Mouse (Mus musculus) hindbrain, embryonic 13.5 days (tissue): ENCODE measurements around the gene Dscam. TPM values are rescaled to one million over a fixed set of nuclear protein-coding genes. Genes with fewer than 3 reads are reported as not detected.

Experiments
- ATAC-seq: fragments of 200-750 bp; cut with Nextera tagmentation; 2 replicates; pipeline ENCODE4 v1.8.0; 2017; ENCODE audit warnings: moderate TSS enrichment; ENCODE audit not compliant: low FRiP score
- H3K27ac ChIP-seq: fragments of 300-500 bp; sonication (generic); 2 replicates; pipeline ENCODE4 v1.5.1; 2015; ENCODE audit warnings: inconsistent platforms, mild to moderate bottlenecking, moderate library complexity
- H3K27me3 ChIP-seq: fragments of 300-500 bp; sonication (generic); 2 replicates; pipeline ENCODE4 v1.6.1; 2015; ENCODE audit warnings: mild to moderate bottlenecking, inconsistent platforms
- H3K36me3 ChIP-seq: fragments of 300-500 bp; sonication (generic); 2 replicates; pipeline ENCODE4 v1.6.1; 2015; ENCODE audit warnings: mild to moderate bottlenecking, inconsistent platforms
- H3K4me1 ChIP-seq: fragments of 300-500 bp; sonication (generic); replicated peaks from 2 replicates; pipeline ENCODE4 v1.6.1; 2015; ENCODE audit warnings: inconsistent platforms
- H3K4me2 ChIP-seq: fragments of 300-500 bp; sonication (generic); 2 replicates; pipeline ENCODE4 v1.6.1; 2015; ENCODE audit warnings: inconsistent platforms, mild to moderate bottlenecking, moderate library complexity
- H3K4me3 ChIP-seq: fragments of 300-500 bp; sonication (generic); 2 replicates; pipeline ENCODE4 v1.5.1; 2015; ENCODE audit warnings: mild to moderate bottlenecking, inconsistent platforms
- H3K9ac ChIP-seq: fragments of 300-500 bp; sonication (generic); 2 replicates; pipeline ENCODE4 v1.6.1; 2015; ENCODE audit warnings: mild to moderate bottlenecking, inconsistent platforms
- H3K9me3 ChIP-seq: fragments of 300-500 bp; sonication (generic); 2 replicates; pipeline ENCODE4 v1.6.1; 2016; ENCODE audit warnings: inconsistent platforms
- WGBS: fragments of 180-500 bp; shearing (Covaris S2); methylation state at CpG from one replicate; pipeline ENCODE4 v1.1.7; 2015; 5-methylcytosine and 5-hydroxymethylcytosine counted together
- polyA plus RNA-seq: library from polyadenylated mRNA; unstranded; fragments of >200 nt; fragmentation: Nextera tagmentation; extraction: Ambion mirVana; gene quantifications from 2 replicates; pipeline ENCODE4 v1.2.1, GENCODE M21; 2015

Dscam gene
- polyA plus RNA-seq, 1 experiment from 2014 or later = 7.7 TPM

GRCm38 (mm10) chr16:96740073-96741055, 430.2 kb downstream of the Dscam start:
- H3K27me3 ChIP-seq = no peaks in the 10 kb centered on the region
- 85% methylated on average over 7 of the region's 7 CpGs for WGBS
- no peak overlapping the region for H3K4me2 ChIP-seq
- no peaks in the 10 kb centered on the region for H3K9me3 ChIP-seq
- H3K36me3 ChIP-seq = no peaks in the 10 kb centered on the region
- ATAC-seq = no peak
- H3K4me1 ChIP-seq = no peaks in the 10 kb centered on the region
- H3K4me3 ChIP-seq = no peak overlapping the region
- no peak overlapping the region for H3K9ac ChIP-seq
- no peak overlapping the region for H3K27ac ChIP-seq

DNA sequence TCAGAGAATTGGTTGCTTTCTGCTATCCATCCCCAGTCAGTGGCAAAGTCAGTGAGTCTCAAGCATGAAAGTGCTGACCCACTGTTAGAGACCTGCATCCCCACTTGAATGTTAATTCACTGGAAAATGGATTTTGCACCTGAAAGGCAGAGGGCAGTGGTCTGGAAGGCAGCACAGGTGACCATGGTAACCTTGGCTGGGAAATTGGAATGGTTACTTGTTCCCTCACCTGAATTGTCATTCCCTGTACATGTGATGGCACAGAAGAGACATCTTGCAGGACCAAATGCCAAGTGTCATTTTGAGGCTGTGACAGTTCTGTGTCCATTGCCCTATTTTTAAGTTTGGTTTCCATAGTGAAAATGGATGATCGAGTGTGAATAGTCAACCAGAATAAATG, 434.1 kb downstream of the Dscam start:
- no peak overlapping the region for H3K9ac ChIP-seq
- no peaks in the 10 kb centered on the region for H3K36me3 ChIP-seq
- H3K9me3 ChIP-seq = no peaks in the 10 kb centered on the region
- H3K27ac ChIP-seq = no peak overlapping the region
- H3K4me1 ChIP-seq = no peaks in the 10 kb centered on the region
- H3K4me2 ChIP-seq = no peak overlapping the region
- WGBS = 81% methylated on average over 1 of the region's 1 CpGs
- ATAC-seq = no peak
- H3K27me3 ChIP-seq = no peaks in the 10 kb centered on the region
- H3K4me3 ChIP-seq = no peak overlapping the region

DNA sequence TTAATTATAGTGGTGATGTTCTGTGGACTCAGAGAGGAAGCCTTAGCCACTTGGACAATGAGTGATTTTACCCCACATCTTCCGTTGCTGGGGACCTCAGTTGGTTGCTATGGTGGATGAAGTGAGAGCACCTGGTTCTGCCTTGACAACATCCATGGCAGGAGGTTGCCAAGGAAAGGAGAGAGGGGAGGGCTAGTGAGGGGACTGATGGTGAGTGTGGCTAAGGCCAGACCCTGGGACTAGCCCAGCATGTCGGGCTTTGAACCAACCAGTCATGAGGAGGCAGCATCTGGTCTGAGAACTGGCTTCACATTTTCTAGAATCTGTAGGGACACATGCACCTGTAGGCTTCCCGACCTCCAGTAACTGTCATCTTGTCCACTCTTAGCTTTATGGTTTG, 439.7 kb downstream of the Dscam start:
- no peak for ATAC-seq
- no peak overlapping the region for H3K4me3 ChIP-seq
- 75% methylated on average over 3 of the region's 3 CpGs for WGBS
- no peaks in the 10 kb centered on the region for H3K9me3 ChIP-seq
- no peak overlapping the region for H3K27ac ChIP-seq
- H3K4me1 ChIP-seq = peaks cover 36% of the 10 kb centered on the region
- H3K9ac ChIP-seq = no peak overlapping the region
- H3K27me3 ChIP-seq = no peaks in the 10 kb centered on the region
- no peak overlapping the region for H3K4me2 ChIP-seq
- no peaks in the 10 kb centered on the region for H3K36me3 ChIP-seq

DNA sequence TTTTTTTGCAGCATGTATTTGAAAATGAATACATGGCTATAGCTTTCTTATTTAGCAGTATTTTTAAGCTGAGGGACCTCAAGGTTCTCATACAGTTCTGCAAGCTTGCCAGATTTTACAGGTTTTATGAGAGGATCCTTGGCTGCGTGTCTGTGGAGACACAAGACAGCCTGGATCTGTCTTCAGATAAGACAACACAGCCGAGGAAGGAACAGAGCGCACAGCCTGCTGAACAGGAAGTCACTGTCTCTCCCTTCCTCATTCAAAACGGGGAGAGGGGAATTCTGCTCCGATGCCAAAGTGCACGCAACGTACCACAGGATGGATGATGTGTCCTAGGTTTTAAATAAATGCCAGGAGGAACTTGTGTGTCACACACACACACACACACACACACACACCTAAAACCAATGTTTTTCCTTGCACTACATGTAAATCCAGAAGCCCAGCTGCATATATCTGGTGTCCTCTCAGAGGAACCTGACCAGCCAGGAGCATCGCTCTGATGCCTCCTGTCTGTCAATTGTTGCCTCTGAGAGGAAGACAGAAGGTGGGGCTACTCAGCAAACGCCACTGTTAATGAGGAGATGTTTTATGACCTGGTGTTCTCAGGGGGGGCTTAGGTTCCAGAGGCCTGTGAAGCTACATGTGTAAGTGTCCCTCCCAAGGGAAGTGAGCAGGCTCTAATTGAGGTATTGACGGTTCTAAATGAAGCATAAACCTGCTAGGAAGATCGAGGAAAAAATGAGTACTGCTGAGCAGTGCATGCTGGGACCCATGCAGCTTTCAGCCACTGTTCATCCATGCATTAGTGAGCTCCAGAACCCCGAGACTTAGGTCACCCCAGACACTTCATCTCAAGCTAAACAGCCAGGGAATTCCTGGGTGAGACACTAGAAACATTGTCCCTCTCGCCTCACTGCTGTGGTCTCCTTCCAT, 442.4 kb downstream of the Dscam start:
- no peaks in the 10 kb centered on the region for H3K9me3 ChIP-seq
- H3K4me1 ChIP-seq = peaks cover 51% of the 10 kb centered on the region
- 55% methylated on average over 13 of the region's 13 CpGs for WGBS
- H3K27ac ChIP-seq = peak overlapping the region; percentile 61
- H3K4me3 ChIP-seq = no peak overlapping the region
- H3K4me2 ChIP-seq = no peak overlapping the region
- no peaks in the 10 kb centered on the region for H3K36me3 ChIP-seq
- H3K27me3 ChIP-seq = no peaks in the 10 kb centered on the region
- ATAC-seq = no peak
- no peak overlapping the region for H3K9ac ChIP-seq

- Histone ChIP-seq H3K9ac (no peak overlapping the region), H3K27ac (peak overlapping the region; percentile 80), H3K36me3 (no peaks in the 10 kb centered on the region), H3K27me3 (no peaks in the 10 kb centered on the region), H3K4me3 (no peak overlapping the region), H3K9me3 (no peaks in the 10 kb centered on the region), H3K4me1 (peaks cover 58% of the 10 kb centered on the region), H3K4me2 (no peak overlapping the region)
- WGBS = 64% methylated on average over 8 of the region's 8 CpGs
- peak; percentile 72 for ATAC-seq
Measured at GRCm38 (mm10) chr16:96725071-96725724, 445.4 kb downstream of the Dscam start.

- 60% methylated on average over 5 of the region's 5 CpGs for WGBS
- Histone ChIP-seq H3K27ac (peak overlapping the region; percentile 80; the same call in 1 of the 2 replicates), H3K9me3 (no peaks in the 10 kb centered on the region), H3K4me2 (no peak overlapping the region), H3K4me1 (peaks cover 58% of the 10 kb centered on the region), H3K9ac (no peak overlapping the region), H3K27me3 (no peaks in the 10 kb centered on the region), H3K36me3 (no peaks in the 10 kb centered on the region), H3K4me3 (no peak overlapping the region)
- ATAC-seq = no peak
Measured at GRCm38 (mm10) chr16:96724591-96724990, 446.0 kb downstream of the Dscam start.

GRCm38 (mm10) chr16:96724123-96724522, 446.4 kb downstream of the Dscam start:
- no peaks in the 10 kb centered on the region for H3K9me3 ChIP-seq
- no peak overlapping the region for H3K4me3 ChIP-seq
- no peak overlapping the region for H3K4me2 ChIP-seq
- no peaks in the 10 kb centered on the region for H3K36me3 ChIP-seq
- H3K27me3 ChIP-seq = no peaks in the 10 kb centered on the region
- H3K27ac ChIP-seq = no peak overlapping the region
- WGBS = 74% methylated on average over 3 of the region's 3 CpGs
- peaks cover 55% of the 10 kb centered on the region for H3K4me1 ChIP-seq
- no peak overlapping the region for H3K9ac ChIP-seq
- ATAC-seq = no peak

DNA sequence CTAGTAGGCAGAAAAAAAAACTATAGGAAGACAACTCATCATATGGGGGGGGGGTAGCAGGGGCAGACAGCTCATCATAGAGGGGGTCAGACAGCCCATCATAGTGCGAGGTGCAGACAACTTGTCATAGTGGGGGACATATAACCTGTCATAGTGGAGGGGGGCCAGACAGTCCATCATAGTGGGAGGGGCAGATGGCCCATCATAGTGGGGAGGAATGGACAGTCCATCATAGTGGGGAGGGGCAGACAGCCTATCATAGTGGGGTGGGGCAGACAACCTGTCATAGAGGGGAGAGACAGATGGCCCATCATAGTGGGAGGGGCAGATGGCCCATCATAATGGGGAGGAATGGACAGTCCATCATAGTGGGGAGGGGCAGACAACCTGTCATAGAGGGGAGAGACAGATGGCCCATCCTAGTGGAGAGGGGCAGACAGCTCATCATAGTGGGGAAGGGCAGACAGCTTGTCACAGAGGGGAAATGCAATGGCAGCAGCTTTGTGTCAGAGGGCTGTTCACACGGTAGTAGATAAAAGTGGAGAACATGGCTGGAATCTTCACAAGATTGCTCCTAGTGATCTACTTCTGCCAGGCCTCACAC, 447.4 kb downstream of the Dscam start:
- Histone ChIP-seq H3K9me3 (no peaks in the 10 kb centered on the region), H3K4me2 (no peak overlapping the region), H3K4me3 (no peak overlapping the region), H3K27me3 (no peaks in the 10 kb centered on the region), H3K36me3 (no peaks in the 10 kb centered on the region), H3K4me1 (peaks cover 47% of the 10 kb centered on the region), H3K9ac (no peak overlapping the region), H3K27ac (peak overlapping the region; percentile 35; the same call in 1 of the 2 replicates)
- no peak; the same call in 1 of the 2 replicates for ATAC-seq
- 94% methylated on average over 2 of the region's 2 CpGs for WGBS

GRCm38 (mm10) chr16:96722135-96722534, 448.4 kb downstream of the Dscam start:
- no peak overlapping the region for H3K27ac ChIP-seq

GRCm38 (mm10) chr16:96721241-96721640, 449.3 kb downstream of the Dscam start:
- H3K27ac ChIP-seq = peak overlapping the region; percentile 40
- no peak overlapping the region for H3K4me2 ChIP-seq
- no peaks in the 10 kb centered on the region for H3K36me3 ChIP-seq
- no peaks in the 10 kb centered on the region for H3K27me3 ChIP-seq
- no peak overlapping the region; the same call in 1 of the 2 replicates for H3K9ac ChIP-seq
- H3K9me3 ChIP-seq = no peaks in the 10 kb centered on the region
- peaks cover 31% of the 10 kb centered on the region for H3K4me1 ChIP-seq
- WGBS = 69% methylated on average over 9 of the region's 9 CpGs
- H3K4me3 ChIP-seq = no peak overlapping the region
- ATAC-seq = no peak

More at GRCm38 (mm10) chr16:96722135-96722534, 448.4 kb downstream of the Dscam start:
- WGBS = 75% methylated on average over 3 of the region's 3 CpGs
- Histone ChIP-seq H3K4me3 (no peak overlapping the region), H3K27me3 (no peaks in the 10 kb centered on the region), H3K36me3 (no peaks in the 10 kb centered on the region), H3K4me1 (peaks cover 38% of the 10 kb centered on the region), H3K9me3 (no peaks in the 10 kb centered on the region), H3K9ac (no peak overlapping the region), H3K4me2 (no peak overlapping the region)
- ATAC-seq = no peak

- Histone ChIP-seq H3K9ac (no peak overlapping the region), H3K27ac (peak overlapping the region; percentile 40; the same call in 1 of the 2 replicates), H3K9me3 (no peaks in the 10 kb centered on the region), H3K27me3 (no peaks in the 10 kb centered on the region), H3K36me3 (peaks cover 3% of the 10 kb centered on the region; the same call in 1 of the 2 replicates), H3K4me1 (peaks cover 26% of the 10 kb centered on the region), H3K4me2 (no peak overlapping the region), H3K4me3 (no peak overlapping the region)
- no peak for ATAC-seq
- WGBS = 67% methylated on average over 5 of the region's 5 CpGs
Measured at GRCm38 (mm10) chr16:96720666-96721065, 449.9 kb downstream of the Dscam start.
